Mouse (Mus musculus) frontal cortex, postnatal 10 days (tissue): ENCODE data around the gene Nubpl.

Experiments used
- DNase-seq, 2 experiments: peaks; one replicate each; pipeline ENCODE4 v3.0.0; 2022; ENCODE audit warnings: low spot score in 2 of 2, mixed read lengths in 1 of 2

The Nubpl gene

DNA sequence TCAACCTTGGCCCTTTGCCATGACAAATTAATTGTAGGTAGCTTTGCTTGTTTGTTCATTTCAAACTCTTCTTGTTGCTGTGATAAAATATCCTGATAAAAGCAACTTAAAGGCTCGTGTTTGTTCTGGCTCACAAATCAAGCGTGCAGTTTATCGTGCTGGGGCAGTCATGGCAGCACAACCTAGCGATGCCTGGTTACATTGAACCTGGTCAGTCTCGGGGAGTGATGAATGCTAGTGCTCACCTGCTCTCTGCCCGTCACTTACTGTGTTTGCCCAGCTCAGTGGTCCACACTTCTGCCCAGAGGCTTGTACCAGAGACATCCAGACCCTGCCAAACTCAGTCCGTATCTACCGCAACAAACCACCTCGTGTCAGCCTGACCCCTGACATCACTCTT is 149.9 kb downstream of the Nubpl start:
- DNase-seq: no peak

- DNase-seq: no peak
These were observed 151.0 kb downstream of the Nubpl start for GRCm38 (mm10) chr12:52248531-52248930.

DNA sequence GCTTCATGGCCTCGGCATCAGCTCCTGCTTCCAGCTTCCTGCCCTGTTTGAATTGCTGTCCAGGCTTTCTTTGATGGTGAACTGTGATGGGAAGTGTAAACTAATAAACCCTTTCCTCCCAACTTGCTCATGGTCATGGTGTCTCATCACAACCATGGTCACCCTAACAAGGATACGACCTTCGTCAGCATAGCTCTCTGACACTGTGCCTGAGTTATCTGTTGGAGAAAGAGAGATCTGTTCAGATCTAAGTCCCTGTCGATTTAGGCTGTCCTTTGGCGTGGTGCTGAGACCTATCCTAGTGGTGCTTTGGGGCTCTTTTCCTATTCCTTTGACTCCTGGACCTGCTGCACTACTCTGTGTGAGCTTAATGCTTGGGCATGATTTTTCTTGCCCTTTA is 156.6 kb downstream of the Nubpl start:
- DNase-seq: no peak

DNA sequence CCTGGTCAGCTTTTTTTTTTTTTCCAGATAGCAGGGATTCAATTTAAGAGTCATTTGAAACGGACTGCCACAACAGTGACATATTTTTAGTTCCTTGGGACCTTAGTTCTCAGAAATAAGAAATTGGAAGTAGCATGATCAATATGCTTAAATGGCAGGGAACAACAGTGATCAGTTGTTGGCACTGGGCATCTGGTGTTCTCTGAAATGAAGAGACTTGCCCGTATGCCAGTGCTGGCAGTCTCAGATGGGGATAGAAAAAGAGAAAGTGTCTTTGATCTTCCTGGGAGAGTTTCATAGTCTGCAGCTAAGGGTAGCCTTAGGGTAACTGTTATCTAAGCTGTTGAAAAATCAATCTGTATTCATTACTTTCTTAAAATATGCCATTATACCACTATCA is 170.6 kb downstream of the Nubpl start:
- DNase-seq: no peak

DNA sequence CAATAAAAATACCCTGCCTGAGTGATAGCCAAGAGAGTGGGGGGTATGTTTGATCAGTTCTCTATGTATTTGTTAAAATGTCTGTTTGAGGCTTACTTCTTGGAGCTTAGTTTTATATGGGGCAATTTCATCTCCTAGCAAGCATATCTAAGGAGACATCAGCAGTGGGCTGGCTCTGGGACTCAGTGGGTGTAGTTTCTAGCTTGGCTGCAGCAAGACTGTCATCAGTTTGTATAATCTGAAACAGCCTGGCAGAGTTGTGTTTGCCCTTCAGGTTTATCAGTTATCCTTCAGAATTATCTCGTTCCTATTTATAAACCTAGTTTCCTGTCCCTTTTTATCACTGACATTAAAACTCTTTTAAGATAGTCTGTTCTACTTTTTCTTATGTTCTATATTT is 175.3 kb downstream of the Nubpl start:
- DNase-seq: no peak

DNA sequence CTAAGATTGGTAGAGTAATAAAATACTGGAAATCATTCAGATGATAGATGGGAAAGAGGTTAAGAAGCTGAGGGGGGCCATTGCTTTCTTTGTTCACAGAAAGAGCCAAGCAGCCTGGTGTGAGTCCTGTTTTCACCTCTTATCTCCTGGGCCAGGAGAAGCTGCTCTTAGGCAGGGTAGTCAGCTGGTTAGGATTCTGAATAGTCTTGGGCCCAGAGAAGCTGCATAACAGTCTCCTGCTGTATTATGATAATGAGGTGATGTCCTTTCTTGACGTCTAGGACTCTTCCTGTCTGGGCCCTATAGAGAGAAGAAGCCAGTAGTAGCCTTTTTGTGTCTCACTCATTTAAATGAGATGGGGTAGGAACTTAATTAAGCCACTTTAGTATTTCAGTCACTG is 178.8 kb downstream of the Nubpl start:
- no peak for DNase-seq

DNA sequence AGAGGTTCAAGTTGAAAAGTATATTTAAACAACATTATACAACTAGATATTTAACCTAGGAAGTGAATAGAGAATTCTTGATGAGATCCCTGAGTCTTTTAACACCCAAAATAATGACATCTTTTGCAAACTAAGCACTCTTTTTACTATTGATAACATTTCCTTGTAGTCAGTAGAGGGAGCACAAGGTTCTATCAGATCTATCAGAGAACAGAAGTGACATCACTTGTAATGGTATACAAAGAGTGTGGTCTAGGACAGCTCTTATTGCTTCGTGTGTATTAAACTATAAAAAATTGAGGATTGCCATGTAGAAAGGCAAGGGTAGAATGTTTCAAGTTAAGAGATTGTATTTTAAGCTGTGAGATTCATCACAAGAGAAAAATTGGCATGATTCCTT is 183.7 kb downstream of the Nubpl start:
- no peak for DNase-seq

- DNase-seq: no peak
These were observed 186.9 kb downstream of the Nubpl start for GRCm38 (mm10) chr12:52284471-52284870.

DNA sequence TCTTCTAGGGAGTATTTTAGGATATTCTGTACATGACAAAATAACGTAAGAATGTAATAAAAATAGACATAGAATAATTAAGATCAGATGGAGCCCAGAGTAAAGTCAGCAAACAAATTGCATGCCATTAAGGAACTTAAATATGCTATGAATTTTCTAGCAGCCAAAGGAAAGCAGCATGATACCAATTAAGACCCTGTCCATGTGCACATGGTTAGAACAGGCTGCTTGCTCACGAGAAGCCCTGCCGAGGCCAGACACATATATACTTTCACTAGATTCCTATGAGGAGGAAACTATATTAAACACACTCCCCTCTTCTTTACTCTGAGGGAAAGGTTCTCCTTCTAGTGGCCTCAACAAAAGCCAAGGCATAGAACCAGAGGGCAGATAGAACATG is 189.3 kb downstream of the Nubpl start:
- no peak for DNase-seq

GRCm38 (mm10) chr12:52288537-52288936 is 191.0 kb downstream of the Nubpl start:
- no peak for DNase-seq

GRCm38 (mm10) chr12:52288941-52289567 is 191.5 kb downstream of the Nubpl start:
- no peak for DNase-seq

DNA sequence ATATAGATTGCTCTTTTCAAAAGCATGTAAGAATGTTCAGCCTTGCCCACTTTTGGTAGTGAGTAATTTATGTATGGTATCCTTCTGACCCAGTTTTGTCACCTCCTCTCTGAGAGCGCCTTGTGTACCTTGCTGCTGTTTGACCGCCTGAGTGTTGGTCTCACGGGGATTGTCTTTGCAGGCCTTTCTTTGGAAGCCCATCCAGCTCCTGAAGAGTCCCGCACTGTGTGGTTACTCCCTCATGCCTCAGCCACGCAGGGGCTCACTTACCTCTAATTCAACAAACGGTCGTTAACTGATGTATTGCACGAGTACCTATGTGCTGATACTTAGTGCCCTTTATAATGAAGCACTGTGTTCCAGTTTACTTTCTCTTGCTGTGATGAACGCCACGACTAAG is 192.1 kb downstream of the Nubpl start:
- no peak for DNase-seq

DNA sequence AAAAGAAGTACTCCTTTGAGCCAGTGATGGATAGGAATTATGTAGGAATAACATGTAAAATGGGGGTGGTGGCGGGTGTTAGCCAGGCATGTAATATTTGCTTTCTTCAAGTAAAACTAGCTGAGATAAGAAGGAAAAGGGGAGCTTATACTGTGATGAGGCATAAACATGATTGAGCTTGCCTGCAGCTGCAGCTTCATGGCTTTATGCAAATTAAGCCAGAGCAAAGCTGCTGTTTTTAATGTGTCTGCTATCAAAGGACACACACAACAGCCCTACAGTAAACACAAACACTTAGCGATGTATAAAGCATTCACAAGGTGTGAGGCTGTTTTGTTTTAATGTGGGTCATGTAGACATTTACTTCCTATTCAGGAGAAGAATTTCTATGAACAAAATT is 196.4 kb downstream of the Nubpl start:
- DNase-seq: no peak

GRCm38 (mm10) chr12:52297988-52298387 is 200.5 kb downstream of the Nubpl start:
- no peak for DNase-seq

DNA sequence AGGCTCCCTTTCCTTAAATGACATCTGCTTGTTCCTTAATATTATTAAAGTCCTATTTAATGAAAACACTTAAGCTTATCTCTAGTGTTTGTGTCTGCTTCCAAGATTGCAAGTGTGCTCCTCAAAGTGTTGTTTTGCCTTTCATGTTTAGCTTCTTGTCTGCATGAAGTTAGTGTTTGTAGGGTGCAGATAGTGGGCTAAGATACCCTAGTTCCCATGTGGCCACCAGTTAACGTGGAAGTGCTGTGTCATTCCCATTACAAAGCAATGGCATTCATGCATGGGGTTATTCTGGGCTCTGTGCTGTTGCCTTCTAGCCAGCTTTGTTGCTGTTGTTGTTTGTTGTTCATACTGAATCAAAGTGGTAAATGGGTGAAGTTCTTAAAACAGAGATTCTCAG is 201.1 kb downstream of the Nubpl start:
- no peak for DNase-seq

GRCm38 (mm10) chr12:52302961-52303360 is 205.4 kb downstream of the Nubpl start:
- DNase-seq: no peak

DNA sequence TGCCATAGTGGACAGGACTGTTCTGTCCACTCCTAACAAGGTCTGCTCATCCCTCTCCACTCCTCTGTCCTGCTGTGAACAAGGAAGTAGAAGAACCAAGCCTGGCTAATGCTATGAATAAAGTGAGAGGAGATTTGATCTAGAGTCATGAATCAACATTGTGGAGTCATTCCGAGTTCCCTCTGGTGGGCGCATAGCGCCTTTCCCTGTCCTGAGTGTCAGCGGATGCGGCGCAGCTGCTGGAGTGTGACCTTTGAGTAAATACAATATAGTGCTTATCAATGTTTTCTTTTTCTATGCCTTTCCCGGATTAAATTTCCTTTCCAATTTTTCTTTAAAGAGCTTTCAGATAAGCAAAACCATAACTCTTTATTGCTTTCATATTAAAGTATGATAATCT is 208.8 kb downstream of the Nubpl start:
- no peak for DNase-seq

- no peak for DNase-seq
These were observed 209.9 kb downstream of the Nubpl start for GRCm38 (mm10) chr12:52307331-52307982.

DNA sequence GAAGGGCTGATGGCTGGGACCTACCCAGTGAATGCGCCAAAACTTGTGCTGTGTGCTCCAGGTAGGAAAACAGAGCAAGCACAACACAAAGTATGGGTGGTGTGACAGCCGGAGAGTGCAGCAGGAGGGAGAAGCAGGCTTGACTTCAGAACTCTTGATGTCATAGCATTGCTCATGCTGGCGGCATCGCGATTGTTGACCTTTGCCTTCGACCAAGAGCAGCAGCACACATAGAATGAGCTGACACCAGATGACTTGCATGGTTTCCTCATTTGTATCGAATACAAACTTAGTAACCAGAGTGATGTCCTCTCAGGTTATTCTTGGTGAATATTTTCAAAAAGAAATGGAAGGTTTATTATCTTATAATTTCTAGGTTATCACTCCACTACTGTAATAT is 211.1 kb downstream of the Nubpl start:
- no peak for DNase-seq

DNA sequence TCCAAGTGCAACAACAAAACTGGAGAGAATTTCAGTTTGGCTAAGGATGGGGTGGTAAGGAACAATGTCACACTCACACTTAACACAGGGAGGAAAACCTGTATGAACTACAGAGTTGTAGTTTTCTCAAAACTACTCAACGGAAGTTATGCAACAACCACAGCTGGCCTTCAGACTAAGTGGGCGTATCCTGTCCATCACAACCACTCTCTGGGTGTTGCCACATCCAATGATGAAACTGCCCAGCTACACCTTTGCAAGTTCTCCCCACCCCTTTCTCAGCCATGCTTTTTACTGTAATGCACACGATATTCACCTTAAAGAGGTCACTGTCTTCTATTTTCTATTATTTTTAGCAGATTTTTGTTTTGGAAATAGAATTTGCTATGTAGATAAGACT is 217.3 kb downstream of the Nubpl start:
- DNase-seq: no peak

- no peak for DNase-seq
These were observed 220.1 kb downstream of the Nubpl start for GRCm38 (mm10) chr12:52317635-52318034.

- DNase-seq: no peak
These were observed 220.9 kb downstream of the Nubpl start for GRCm38 (mm10) chr12:52318426-52318825.

DNA sequence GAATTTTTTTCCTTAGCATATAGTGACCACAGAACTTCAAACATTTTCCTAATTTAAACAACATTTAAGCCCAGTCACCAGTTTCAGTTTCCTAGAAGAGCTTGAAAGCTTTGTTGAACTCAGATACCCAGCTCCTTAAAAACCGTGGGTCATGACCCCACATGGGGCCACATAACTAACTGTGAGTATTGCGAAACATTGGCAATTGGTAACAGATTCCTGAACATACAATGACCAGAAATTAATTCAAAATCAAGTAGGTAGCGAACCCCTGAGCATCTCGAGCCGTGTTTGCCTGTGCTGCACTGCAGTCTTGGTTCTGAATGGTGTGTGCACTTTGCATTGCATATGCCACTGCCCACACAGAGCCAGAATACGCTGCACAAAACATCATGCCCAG is 221.6 kb downstream of the Nubpl start:
- no peak for DNase-seq

DNA sequence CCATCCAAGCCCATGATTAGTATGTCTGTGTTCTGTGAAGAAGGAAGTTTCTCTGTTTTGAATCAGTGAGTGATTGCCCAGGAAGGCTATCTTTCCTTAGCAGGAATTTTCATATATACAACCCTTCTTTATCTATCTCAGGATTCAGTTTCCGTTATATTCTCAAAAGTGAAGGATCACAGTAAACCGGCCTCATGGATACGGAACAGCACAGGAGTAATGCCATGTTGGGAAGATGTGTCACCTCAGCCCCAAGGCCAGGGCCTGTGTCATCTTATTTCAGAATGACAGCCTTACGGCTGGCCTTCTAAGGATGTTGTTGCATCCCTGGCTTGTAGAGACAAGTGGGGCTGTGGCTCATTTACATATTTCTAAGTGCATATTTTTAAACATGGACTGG is 231.0 kb downstream of the Nubpl start:
- no peak for DNase-seq
